Mouse (Mus musculus): ENCODE measurements at regions not wholly inside any gene's neighbourhood (a gene's known extent, or its start where the extent isn't known, plus 50 kb on each side); places are given as distances from the start of the nearest gene placed in this dataset.

DNA sequence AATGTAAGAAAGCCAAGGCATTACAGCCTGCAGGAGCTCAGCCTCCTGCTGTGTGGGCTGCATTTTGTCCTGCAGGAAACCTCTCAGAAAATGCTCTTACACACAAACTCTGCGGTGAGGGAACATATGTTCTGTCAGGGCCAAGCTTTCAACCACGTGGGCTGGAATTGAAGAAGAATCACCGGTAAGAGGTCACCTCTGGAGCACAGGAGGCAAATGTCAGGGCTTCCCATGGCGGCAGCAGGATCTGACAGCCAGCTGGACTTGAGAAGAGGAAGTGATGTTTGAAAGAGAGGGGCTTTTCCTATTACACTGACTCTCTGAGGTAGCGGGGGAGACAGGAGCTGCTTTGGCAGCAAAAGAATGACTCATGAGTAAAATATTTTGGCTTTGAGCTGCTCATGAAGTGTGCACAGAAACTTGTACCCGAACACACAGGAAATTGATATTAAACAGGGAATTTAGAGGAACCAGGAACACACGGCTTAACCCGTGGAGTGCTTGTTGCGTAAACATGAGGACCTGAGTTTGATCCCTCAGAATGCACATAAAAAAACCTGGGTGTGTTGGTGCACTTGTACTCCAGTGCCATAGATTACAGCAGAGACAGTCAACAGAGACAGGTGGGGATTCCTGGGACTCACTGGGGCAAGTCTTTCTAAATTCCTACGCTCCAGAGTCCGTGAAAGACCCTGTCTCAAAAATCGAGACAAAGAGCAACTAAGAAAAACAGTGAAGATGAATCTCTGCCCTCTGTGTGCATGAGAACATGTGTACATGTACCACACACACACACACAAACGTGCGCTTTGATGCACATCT is 848.1 kb upstream of the A1bg start:
- no peak for TF ChIP-seq POLR2A (IDR thresholded peaks at IDR 0.05; ENCODE audit: extremely low read depth, insufficient read depth, low read length)
- TF ChIP-seq CTCF (IDR thresholded peaks at IDR 0.05; ENCODE audit: low read depth, low read length) = no peak

All from liver, adult 2 months (tissue).